Mouse (Mus musculus) spleen, adult 12 weeks (tissue): ENCODE measurements around the gene Olfr868.

Experiments
- DNase-seq: peaks from one replicate; pipeline ENCODE4 v3.0.0; 2022; ENCODE audit warnings: low spot score

Gene Olfr868

GRCm38 (mm10) chr9:20098326-20098725 is at the start of gene Olfr868:
Gene Olfr868 (plus strand): TSS chr9:20098626.
- no peak for DNase-seq

GRCm38 (mm10) chr9:20057462-20057861 is 41.0 kb upstream of the Olfr868 start, which contains the start of gene Olfr867:
Gene Olfr867 (minus strand): TSS chr9:20057562.
- DNase-seq: no peak

DNA sequence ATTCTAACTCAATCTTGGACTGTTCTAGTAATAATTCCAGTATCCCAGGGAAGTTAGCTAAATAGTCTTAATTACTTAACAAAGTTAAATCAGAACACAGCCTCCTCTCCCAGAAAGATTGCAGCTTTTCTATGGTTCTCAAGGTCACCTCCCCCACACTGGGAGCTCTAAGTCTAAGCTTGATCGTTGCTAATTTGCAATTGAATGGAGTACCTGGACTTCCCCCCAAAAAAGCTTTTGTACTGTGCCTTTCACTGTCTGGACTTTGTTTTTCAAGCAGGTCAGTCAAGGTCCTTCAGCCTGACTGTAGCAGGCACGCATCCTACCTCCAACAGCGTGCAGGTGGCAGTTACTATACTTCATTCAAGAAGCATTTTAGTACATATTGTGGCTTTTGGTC is 28.2 kb upstream of the Olfr868 start:
- no peak for DNase-seq

GRCm38 (mm10) chr9:20071291-20071690 is 27.1 kb upstream of the Olfr868 start:
- DNase-seq: no peak

DNA sequence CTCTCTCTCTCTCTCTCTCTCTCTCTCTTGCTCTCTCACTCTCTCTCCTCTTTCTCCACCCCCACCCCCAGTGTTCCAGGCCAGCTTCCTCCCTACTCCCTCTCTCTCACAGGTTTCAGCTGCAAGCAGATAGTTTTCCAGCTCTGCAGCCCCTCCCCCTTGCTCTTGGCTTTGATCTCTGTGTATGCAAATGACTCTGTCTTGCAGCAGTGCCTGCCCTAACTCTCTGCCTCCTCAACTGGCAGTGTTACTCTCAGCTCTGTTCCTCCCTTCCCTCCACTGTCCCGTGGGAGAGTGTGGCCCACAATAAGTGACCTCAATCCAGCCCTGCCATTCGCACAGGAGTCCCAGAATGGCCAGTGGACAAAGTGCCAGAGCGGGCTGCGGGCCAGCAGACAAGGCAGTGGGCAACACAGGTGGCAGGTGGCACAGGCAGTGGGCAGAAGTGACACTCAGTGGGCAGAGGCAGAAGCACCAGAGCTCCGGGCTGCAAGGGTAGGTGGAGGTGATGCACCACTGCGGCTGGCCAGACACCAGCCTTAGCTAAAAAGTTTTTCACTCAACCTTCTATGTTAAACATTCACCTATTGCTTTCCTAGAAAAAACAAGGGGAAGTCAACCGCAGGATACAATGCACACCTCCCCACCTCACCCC is 24.8 kb upstream of the Olfr868 start:
- DNase-seq: no peak

GRCm38 (mm10) chr9:20128709-20129108 is 30.3 kb downstream of the Olfr868 start, which contains the start of gene Olfr869:
Gene Olfr869 (plus strand): TSS chr9:20129009.
- DNase-seq: no peak

DNA sequence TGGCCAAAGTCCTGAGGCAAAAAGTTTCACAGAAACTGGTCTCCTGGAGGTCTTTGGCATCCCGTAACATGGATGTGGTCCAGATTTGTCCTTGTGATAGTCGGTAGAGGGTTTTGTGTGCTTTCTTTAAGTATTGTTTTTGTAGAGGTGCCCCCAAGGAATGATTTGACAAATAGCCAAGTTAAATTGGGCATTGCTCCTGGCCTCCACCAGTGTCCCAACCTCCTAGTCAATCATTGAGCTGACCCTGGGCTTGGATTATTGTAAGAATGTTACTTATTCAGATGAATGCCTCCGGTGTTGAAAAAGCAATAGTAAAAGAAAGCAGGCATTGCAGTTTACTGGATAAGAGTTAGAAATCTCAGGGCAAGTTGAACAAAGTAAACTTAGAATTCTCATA is 51.3 kb downstream of the Olfr868 start:
- no peak for DNase-seq
